Mouse (Mus musculus) left cerebral cortex, adult 2 months (tissue): ENCODE measurements around the gene Pde9a. TPM values are rescaled to one million over a fixed set of nuclear protein-coding genes. Genes with fewer than 3 reads are reported as not detected.

ENCODE experiments used
- DNase-seq, 2 experiments: peaks; one replicate each; pipeline ENCODE4 v3.0.0; 2021 to 2022; ENCODE audit warnings: low spot score in 2 of 2, mixed read lengths in 1 of 2; ENCODE audit errors: extremely low spot score in 1 of 2
- H3K27ac ChIP-seq: fragments of 200-600 bp; 2 replicates; pipeline ENCODE4 v1.8.1; 2022
- H3K4me3 ChIP-seq: fragments of 200-600 bp; 2 replicates; pipeline ENCODE4 v1.8.1; 2022
- CTCF ChIP-seq: fragments of 200-600 bp; IDR thresholded peaks from 2 replicates; pipeline ENCODE4 v1.8.1; 2022; ENCODE audit warnings: antibody characterized with exemption, mild to moderate bottlenecking, moderate library complexity
- intact Hi-C: fragments of 180-260 bp; cut with DNase I; formaldehyde crosslinking; loops from one replicate; pipeline ENCODE4 v1.15.1; 2025
- total RNA-seq, 2 experiments: library from RNA; stranded (reverse); gene quantifications; 2 replicates each; pipeline ENCODE4 v1.2.3; 2021

Pde9a gene
- total RNA-seq, 2 experiments from 2014 or later, result 23.7 to 25.0 TPM

- no peak overlapping the region for H3K4me3 ChIP-seq
- intact Hi-C loops, result no loop called here
- no peak overlapping the region for H3K27ac ChIP-seq
- TF ChIP-seq CTCF, result no peak
- no peak for DNase-seq
Measured at GRCm38 (mm10) chr17:31487433-31488060, 101.5 kb downstream of the Pde9a start.

GRCm38 (mm10) chr17:31491355-31491754 is 105.3 kb downstream of the Pde9a start:
- no peak for DNase-seq
- H3K27ac ChIP-seq, result no peak overlapping the region
- H3K4me3 ChIP-seq, result no peak overlapping the region
- intact Hi-C loops, result loop anchor here (5.0 kb wide), 2 partner anchors 354 to 479 kb away; no protein-coding TSS in a partner anchor
- TF ChIP-seq CTCF, result no peak

- no peak overlapping the region for H3K4me3 ChIP-seq
- peak; percentile 99 for TF ChIP-seq CTCF
- intact Hi-C loops, result loop anchor here (1.0 to 5.0 kb wide), 5 partner anchors 114 to 480 kb away; no protein-coding TSS in a partner anchor
- DNase-seq, result peak; percentile 73 to 75
- no peak overlapping the region for H3K27ac ChIP-seq
Measured at GRCm38 (mm10) chr17:31492416-31492815, 106.4 kb downstream of the Pde9a start.

GRCm38 (mm10) chr17:31494989-31495388 is 109.0 kb downstream of the Pde9a start:
- no peak for DNase-seq
- no peak overlapping the region for H3K27ac ChIP-seq
- intact Hi-C loops, result loop anchor here (5.0 kb wide), 2 partner anchors 358 to 483 kb away; no protein-coding TSS in a partner anchor
- H3K4me3 ChIP-seq, result no peak overlapping the region
- TF ChIP-seq CTCF, result no peak

- H3K27ac ChIP-seq, result no peak overlapping the region
- intact Hi-C loops, result no loop called here
- no peak for DNase-seq
- H3K4me3 ChIP-seq, result no peak overlapping the region
- TF ChIP-seq CTCF, result no peak
Measured at GRCm38 (mm10) chr17:31497726-31498125, 111.7 kb downstream of the Pde9a start.

GRCm38 (mm10) chr17:31499725-31500124 is 113.7 kb downstream of the Pde9a start:
- Histone ChIP-seq H3K4me3 (no peak overlapping the region), H3K27ac (no peak overlapping the region)
- TF ChIP-seq CTCF, result no peak
- intact Hi-C loops, result no loop called here
- no peak for DNase-seq

GRCm38 (mm10) chr17:31500416-31500815 is 114.4 kb downstream of the Pde9a start:
- no peak overlapping the region for H3K4me3 ChIP-seq
- intact Hi-C loops, result no loop called here
- DNase-seq, result no peak
- no peak overlapping the region for H3K27ac ChIP-seq
- TF ChIP-seq CTCF, result no peak

- no peak for DNase-seq
- TF ChIP-seq CTCF, result peak; percentile 29
- Histone ChIP-seq H3K27ac (no peak overlapping the region), H3K4me3 (no peak overlapping the region)
- intact Hi-C loops, result no loop called here
Measured at GRCm38 (mm10) chr17:31500908-31501307, 114.9 kb downstream of the Pde9a start.

- intact Hi-C loops, result no loop called here
- no peak for DNase-seq
Measured at GRCm38 (mm10) chr17:31502261-31502927, 116.4 kb downstream of the Pde9a start.

GRCm38 (mm10) chr17:31503337-31503736 is 117.3 kb downstream of the Pde9a start:
- Histone ChIP-seq H3K4me3 (no peak overlapping the region), H3K27ac (no peak overlapping the region)
- intact Hi-C loops, result no loop called here
- TF ChIP-seq CTCF, result no peak
- no peak for DNase-seq

More at GRCm38 (mm10) chr17:31502261-31502927, 116.4 kb downstream of the Pde9a start:
- TF ChIP-seq CTCF, result no peak
- H3K27ac ChIP-seq, result no peak overlapping the region
- H3K4me3 ChIP-seq, result no peak overlapping the region

GRCm38 (mm10) chr17:31503936-31504335 is 117.9 kb downstream of the Pde9a start:
- Histone ChIP-seq H3K4me3 (no peak overlapping the region), H3K27ac (no peak overlapping the region)
- no peak for TF ChIP-seq CTCF
- intact Hi-C loops, result no loop called here
- no peak for DNase-seq

GRCm38 (mm10) chr17:31505013-31505412 is 119.0 kb downstream of the Pde9a start:
- intact Hi-C loops, result no loop called here
- no peak for DNase-seq
- H3K27ac ChIP-seq, result no peak overlapping the region
- no peak overlapping the region for H3K4me3 ChIP-seq
- no peak for TF ChIP-seq CTCF
